Mouse (Mus musculus): ENCODE data around the gene Fam163a.
A peak's percentile ranks its signal among the peaks of the same experiment; 100 is the strongest.

The Fam163a gene

DNA sequence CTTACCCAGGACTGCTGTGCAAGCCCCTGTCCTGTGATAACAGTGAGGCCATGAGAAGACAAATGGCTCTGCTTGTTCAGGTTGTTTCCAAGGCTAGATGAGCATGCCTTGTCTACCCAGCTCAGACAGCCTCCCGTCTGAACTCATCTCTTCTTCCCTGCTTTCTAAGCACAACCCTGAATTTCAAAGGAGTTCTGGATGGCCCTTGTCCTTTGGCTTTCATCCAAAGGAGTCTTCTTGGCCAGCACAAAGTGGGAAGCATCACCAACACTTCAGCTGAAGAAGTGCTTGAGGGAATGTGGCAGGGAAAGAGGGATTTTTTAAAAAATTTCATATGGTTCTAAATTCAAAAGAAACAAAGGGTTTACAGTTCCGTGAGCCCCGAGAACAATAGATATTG, 3.8 kb downstream of the Fam163a start:
- no peak for DNase-seq

DNA sequence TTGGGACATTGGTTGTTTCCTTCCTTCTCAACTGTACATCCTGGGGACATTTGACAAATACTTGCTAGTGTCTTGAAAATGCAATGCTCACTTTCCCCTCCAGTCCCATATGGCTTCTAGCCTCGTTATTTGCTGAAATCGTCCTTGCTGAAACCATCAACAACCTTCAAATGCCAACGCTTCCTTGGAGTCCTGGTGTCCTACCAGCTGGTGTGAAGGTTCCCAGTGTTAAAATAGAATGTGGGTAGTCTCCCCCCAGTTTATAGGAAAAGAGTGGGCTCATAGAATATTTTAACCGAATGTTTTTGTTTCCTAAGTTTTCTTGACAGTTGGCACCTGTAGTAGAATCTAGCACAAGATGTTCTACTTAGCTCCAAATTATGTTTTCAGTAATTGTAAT, 7.2 kb downstream of the Fam163a start:
- no peak for DNase-seq

DNA sequence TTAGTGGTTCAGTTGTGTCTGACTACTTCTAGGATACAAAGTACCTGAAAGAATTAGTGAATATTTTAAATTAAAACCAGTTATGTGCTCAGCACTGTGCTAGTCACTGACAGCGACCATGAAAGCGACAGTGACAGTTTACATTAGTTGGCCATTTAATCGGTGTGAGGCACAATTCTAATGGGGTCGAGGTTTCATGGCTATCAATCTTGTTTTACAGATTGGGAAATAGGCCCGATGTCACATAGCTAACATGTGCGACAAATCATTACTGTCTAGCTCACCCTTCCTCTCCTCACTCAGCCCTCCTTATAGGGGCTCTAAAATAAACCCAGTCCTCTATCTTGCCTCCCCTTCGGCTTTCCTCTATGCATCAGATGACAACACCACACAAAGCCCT, 11.5 kb downstream of the Fam163a start:
- no peak for DNase-seq

DNA sequence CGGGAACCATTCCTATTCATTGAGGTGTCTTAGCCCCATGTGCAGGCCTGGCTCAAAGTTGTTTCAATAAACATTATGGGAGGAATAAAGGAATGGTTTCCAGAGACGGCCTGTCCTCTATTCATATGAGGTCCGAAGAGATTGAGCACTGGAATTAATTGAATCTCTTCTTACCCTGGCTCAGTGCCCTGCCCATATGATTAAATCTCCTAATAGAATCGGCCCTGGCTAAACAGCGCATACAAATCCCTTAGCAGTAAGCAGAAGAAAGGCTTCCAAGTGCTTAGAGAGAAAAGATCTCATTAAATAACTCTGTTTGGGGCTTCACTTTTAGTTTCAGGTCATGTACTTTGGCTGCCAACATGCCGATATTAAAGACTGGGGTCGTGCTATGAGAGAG, 12.0 kb downstream of the Fam163a start:
- DNase-seq = no peak

DNA sequence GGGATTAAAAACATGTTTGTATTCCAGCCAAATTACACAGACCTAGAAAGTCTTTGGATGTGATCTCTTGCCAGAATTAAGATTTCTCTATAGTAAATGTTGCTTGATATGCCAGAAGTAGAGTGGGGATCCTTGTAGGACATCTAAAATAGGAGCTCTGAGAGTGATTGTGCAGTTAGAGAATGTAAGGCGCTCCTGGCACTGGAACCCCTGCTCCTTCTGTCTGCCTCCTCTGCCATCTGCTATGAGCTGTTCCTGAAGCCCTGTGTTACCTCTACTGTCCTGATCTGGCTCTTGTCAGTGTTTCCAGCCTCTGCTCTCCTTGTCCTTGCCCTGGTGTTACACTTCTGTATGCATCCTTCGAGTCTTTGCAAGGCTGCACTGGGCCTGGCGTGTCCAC, 18.2 kb downstream of the Fam163a start:
- DNase-seq = no peak

DNA sequence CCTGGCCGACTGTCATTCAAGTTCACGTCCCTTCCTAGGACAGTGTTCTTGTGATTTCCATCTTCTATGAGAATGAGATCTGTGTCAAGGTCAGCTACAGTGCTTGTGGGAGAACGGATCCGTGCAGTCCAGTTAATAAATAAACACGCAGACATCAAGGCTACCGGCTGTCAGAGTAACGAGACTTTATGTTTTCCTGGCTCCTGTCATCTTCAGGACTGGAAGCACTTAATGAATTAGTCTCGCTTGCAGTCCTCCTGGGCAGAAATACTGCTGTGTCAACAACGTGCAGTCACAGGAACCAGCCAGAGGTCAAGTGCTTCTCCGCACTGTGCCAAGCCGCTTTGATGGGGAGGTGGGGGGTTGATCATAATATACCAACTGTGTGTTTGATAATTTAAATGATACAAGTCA, 20.7 kb downstream of the Fam163a start:
- DNase-seq = peak; percentile 65 to 85

DNA sequence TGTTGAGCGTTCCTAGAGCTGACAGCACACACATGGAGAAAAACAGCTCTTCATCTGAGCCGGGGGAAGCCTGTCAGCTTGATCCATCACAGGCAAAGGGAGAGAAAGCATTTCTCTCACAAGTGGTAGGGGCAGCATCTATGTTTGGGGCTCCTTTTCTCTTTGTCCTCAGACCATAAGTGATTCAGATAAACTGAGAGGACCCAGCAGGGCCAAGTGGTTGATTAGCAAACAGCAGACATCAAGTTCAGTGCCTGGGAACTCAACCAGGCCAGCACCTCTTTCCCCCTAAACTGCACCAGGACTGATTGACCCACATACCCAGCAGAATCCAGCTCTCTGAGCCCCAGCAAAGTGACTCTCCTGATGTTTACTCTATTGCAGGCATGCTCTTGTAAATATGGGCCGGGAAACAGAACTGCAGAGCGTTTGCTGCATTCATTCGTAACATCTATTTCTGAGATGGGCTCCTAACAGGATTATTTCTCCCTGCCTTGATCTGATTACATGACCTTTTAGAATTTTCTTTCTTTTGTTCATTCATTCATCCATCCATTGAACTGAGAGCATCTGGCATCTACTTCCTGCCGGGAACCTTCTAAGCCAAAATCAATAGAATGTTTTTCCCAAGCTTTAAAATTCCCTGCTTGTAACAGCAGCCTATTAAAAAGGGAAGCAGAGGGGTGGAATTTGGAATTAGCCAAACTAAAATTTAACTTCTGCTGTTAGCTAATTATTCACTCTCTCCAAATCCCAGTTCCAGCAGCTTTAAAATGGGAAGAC, 21.5 kb downstream of the Fam163a start:
- DNase-seq = peak in 1 of 2 experiments; percentile 40

DNA sequence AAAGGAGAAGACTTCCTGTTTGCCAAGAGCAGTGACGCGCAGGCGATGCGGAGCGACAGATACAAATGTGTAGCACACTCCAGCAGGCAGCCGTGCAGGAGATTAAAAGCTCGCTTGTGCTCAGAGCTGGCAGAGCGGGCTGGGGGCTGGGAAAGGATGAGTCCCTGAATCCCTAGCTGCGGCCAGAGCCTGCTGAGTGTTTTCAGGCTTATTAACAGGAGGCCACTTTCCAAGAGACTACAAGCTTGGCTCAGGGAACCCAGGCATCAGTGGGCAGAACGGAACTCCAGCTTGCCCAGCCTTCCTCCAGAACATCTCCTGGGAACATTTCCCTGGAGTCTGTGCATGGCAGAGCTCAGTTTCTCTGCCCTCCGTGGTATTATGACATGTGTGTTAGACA, 25.0 kb downstream of the Fam163a start:
- no peak for DNase-seq

DNA sequence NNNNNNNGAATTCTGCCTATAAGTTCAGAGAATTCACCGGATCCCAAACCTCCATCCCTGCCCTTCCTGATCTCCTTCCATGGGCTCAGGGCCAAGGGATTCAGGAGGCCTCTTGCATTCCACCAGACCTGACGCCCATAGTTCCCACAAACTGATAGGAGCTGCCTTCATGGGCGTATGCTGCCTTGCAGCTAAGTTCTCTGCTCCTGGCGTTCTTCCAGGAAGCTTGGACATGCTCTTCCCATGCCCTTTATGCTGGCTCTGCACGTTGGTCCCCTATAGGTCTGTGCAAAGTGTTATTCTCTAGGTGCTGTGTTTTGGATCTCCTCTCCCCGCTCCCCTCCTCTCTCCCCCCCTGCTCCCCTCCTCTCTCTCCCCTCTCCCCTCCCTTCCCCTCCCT, 36.1 kb downstream of the Fam163a start:
- no peak for DNase-seq

DNA sequence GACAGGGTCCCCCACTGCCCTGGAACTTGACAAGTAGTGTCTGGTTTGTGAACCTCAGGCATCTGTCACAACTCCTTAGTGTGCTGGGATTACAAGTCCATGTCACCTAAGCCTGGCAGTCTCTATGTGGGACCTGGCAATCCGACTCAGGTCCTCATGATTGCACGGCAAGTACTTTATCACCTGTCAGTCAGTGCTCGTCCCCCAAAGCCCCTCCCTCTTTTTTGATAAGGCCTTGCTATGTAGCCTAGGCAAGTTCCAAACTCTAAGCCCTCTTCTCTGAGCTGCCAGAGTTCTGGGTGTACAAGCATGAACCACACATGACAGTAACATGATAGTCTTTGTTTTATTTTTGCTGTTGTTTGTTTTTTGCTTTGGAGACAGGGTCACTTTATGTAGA, 88.1 kb downstream of the Fam163a start:
- no peak for DNase-seq

DNA sequence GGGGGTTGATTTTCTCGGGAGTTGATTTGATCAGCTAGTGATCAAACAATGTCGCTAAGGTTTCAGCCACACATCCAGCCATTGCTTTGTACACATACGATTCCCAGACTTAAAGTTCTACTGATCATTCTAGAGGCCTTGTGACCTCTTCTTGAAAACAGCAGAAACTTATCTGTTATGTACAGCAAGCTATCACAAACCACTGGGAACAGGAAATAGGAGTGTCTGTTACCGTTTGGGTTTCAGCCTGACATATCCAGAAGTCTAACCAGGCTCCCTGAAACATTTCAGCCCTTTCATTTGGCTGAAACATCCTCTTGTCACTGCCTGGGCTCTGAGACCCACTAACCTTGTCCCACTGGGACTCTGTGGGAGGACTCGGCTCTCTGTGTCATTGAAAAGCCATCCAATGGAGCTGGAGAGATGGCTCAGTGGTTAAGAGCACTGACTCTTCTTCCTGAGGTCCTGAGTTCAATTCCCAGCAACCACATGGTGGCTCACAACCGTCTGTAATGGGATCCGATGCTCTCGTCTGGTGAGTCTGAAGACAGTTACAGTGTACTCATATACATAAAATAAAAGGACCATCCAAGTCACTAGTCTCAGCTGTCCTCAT, 90.8 kb downstream of the Fam163a start:
- DNase-seq = no peak

DNA sequence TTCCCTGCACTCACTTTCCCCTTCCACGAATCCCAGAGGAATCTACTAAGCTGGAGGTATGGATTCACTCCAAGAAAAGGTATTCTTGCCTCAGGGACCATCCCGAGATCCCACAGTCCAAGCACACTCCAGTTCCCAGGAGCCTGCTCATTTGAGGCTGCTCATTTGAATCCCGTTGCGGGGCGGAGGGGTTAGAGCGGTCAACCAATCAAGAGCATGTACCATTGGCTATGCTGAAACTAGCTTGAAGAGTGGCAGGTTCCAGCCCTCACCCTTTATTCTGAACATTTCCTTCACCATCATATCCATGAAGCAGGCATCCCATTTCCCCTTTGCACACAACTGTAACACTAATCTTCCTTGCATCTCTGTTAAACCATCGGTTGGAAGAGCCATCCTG, 92.7 kb downstream of the Fam163a start:
- no peak for DNase-seq

DNA sequence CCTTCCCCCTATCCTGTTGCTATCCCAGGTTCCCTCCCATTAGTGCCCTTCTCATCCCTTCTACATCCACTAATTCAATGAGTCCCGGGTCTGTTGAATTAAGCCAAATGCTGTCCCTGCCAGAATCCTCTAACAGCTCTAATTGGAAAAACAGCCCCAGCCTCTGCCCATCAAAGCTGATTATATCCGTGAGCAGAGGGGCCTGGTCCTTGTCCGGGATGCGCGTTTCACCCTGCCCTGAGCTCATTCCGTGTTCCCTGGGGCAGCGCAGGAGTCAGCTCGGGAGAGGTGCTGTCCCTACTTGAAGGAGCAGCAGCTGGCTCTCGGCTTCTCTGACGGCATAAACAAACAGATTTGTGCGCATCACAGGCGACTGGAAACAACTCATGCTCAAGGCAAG, 93.1 kb downstream of the Fam163a start:
- DNase-seq = no peak

DNA sequence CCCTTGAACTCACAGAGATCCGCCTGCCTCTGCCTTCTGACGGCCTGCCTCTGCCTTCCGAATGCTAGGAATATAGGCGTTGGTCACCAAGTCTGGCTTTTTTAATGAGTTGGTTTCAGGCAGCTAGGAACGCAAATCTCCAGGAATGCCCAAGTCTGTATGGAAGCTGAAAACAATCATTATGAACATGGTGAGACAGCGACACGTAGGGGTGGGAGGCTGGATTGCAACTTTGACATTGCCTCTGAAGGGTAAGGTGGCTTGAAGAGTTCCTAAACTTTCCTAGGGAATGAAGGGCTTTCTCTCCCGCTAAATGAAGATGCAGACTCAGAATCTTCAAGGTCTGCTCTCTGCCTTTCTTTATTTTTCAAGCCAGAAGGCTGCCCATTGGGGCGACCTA, 93.7 kb downstream of the Fam163a start:
- peak in 1 of 2 experiments; percentile 50 for DNase-seq

DNA sequence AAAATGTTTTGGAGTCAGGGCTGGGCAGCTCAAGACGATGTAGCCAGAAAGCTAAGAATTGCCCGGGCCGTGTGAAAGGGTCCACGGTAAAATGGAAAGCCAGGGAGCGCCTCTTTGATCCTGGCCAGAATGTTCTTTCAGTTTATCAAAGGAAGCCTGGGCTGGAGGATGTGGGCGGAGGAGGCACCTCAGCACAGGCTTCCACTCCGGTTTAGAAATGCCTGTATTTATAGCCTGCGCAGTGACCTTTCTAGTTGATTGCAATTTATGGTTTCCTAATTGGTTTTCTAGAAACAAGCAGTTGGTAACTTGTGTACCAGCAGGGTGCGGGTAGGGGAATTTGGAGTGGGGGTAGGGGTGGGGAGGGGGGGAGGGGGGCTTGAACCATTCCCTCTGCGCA, 96.4 kb downstream of the Fam163a start:
- peak in 1 of 2 experiments; percentile 7 for DNase-seq

DNA sequence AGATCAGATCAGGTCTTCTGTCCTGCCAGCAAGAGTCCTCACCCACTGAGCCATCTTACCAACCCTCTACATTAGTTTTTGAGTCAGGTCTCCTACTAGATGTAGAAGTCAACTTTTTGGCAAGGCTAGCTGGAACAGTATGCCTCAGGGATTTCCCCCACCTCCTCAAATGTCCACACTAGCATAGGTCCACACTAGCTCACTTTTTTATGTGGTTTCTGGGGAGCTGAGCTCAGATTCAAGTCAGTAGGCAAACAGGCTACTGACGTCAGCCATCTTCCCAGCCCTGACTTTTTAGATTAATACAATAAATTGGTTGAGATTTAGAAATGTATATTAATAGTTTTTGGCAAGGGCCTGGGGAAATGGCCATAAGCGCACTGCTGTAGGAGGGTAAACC, 97.4 kb downstream of the Fam163a start:
- no peak for DNase-seq

DNA sequence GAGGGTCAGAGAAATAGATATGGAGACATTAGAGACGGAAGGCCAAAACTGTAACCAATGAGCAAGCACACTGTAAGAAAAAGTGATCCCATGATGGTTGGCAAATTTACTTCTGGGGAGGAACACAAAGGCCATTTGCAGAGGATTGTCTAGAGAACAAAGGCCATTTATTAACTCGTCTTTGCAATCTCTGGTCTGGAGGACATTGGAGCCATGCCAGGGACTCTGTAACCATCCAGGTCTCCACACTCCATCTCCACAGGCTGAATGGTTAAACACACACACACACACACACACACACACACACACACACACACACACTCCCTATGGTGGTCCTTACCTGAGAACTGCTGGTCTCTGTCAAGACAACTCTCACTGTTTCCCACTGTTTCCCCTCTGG, 99.4 kb downstream of the Fam163a start:
- DNase-seq = peak in 1 of 2 experiments; percentile 55

DNA sequence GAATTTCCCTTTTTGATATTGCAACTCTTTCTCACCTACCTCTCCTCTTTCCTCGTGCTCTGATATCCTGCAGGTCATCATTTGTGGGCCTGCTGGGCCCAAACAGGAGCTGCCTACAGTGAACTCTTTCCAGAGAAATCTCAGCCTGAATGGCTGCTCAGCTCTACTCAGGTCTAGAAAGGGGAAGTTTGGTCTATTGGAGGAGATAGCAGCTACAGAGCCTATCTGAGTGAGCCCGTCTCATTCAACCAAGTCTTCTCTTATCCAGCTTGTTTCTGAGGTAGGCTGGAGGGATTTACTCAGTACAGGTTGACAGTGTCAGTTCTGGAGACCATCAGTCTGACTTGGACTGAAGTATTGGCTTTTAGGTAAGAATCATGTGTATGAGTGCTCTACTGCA, 101.1 kb downstream of the Fam163a start:
- DNase-seq = no peak

DNA sequence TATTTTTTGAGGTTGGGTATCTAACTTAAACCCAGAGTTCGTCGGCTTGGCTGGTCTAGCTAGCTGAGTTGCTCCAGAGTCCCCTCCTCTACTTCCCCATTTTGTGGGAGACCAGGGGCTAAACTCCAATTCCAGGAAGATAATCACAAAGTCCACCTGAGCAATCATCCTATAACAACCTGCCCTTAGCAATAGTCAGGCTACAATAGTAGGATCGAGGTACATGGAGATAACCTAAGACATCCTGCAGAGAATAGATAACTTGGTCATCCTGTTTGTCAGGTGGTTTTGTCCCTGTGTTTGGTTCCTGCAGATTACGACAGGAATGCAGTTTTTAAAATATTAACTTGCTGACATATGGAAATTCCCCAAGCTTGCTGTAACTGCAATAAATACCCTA, 113.0 kb downstream of the Fam163a start:
- no peak for DNase-seq

DNA sequence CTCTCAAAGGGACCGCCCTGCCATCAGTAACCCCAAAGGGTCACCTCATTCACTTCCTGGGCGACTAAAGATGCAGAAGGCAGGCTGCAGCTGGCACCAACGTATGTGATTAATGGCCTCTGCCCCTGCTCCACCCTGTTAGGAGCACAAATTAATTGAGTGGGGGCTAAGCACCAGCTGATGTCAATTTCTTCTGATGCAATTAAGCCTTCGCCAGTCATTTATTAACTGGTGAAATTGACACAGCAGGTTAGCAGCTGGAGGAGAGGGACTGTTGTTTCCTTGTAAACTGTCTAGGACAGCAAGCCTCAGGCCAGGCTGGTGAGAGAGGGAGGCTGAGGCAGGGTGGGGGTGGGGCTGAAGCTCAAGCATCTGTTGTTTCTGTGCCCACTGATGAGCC, 114.8 kb downstream of the Fam163a start:
- peak in 1 of 2 experiments; percentile 9 for DNase-seq

DNA sequence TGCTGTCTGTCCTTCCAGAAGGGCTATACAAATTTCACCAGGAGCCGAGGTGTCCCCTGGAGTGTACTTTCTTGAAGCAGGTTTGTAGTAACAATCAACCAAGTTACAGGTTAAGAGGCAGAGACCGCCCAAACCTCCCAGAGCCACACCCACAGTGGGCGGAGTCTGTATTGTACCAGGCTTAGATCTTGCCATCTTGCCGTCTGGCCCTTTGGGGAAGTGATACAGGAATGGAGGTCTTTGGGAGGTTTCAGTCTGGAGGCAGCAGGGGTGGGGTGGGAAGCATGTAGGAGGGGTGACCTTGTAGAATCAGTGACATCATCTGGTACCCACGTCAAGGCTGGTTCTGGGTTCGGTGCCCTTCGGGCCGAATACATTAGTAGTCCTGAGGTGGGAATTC, 115.3 kb downstream of the Fam163a start:
- no peak for DNase-seq

DNA sequence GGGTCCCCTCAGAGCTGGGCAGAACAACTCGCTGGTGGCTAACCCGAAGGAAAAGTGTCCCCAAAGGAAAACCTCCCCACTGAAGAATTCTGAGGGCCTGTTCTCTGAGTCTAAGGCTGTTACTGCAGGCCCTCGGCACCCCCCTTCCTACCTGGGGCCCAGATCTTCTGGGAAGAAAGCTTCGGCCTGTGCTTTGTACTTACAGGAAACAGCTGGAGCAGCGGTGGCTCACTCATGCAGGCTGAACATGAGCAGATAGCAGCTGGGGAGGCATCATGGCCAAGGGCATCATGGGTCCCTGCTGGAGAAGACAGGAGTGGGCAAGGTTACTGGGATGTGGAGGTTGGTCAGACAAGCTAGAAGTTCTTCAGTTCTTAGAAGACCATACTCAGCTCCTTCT, 117.2 kb downstream of the Fam163a start:
- DNase-seq = no peak

DNA sequence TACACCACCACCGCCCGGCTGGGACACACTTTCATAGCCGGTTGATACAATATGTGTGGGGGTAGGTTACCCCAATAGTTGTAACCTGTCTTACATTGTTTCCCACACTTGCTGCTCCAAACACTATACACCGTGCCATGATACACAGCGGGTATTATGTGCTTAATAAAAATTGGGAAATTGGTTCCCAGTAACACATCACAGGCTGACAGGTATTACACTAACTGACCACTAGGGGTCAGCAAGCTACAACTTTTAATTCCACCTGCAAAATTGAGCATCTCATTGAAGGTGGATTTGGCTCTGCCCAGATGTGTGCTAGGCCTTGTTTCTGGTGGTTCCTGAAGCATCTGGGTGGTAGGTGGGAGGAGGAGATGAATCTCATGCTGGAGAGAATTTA, 119.1 kb downstream of the Fam163a start:
- peak; percentile 39 for DNase-seq

DNA sequence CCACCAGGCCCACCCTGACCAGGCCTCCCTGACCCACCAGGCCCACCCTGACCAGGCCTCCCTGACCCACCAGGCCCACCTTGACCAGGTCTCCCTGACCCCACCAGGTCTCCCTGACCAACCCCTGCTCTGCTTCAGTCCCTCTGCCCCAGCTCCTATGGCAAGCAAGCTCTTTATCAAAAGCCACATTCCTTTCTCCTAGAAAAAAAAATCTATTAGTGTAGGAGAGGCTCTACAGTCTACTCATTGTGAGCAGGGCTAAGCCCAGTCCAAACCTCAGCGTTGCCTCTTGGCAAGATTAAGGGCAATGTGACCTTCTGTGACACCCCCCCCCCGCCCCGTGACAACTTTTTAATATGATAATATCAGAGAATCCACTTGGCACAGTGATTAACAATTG, 120.2 kb downstream of the Fam163a start:
- DNase-seq = no peak

DNA sequence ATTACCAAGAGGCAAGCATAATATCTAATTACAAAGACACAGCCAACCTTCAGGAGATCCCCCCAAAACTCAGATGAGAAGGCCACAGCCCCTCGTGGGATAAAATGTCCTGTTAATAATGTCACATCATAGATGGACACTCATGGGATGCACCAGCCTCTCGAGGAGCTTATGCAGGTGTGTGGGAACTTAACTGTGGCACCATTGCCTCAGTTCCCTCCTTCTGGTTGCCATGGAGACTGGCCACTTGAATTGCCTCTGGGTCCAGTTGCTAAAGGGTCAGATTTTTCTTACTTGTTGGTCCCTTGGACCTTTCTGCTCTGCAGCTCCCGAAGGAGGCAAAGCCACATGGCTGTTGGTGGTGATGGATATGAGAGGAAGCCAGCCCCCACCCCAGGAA, 127.2 kb downstream of the Fam163a start:
- no peak for DNase-seq

Data from kidney, postnatal 36 days (tissue).